Mouse (Mus musculus): ENCODE measurements around the gene Wdr47.

GRCm38 (mm10) chr3:108557888-108558287, 33.2 kb upstream of the Wdr47 start:
- TF ChIP-seq POLR2A (IDR thresholded peaks at IDR 0.05; ENCODE audit: borderline replicate concordance, insufficient read depth, low read length) = no peak
- no peak for TF ChIP-seq CTCF (IDR thresholded peaks at IDR 0.05; ENCODE audit: borderline replicate concordance, insufficient read depth, low read depth, low read length)

Data from cerebellum, adult 2 months (tissue).